Mouse (Mus musculus): ENCODE data around the gene Vegfa. TPM values are rescaled to one million over a fixed set of nuclear protein-coding genes. Genes with fewer than 3 reads are reported as not detected.

Gene Vegfa
- polyA plus RNA-seq (2014; fragmentation: Nextera tagmentation; extraction: Ambion mirVana): 5.2 and 6.5 TPM in 2 replicates

- ATAC-seq (replicated peaks; ENCODE audit: low FRiP score, low TSS enrichment, low read depth) (peak; percentile 80), DNase-seq (ENCODE audit: low spot score) (peak; percentile 99)
- Histone ChIP-seq H3K27me3 (replicated peaks; ENCODE audit: control insufficient read depth, insufficient read depth, low read length) (no peaks in the 10 kb centered on the region), H3K27ac (ENCODE audit: low read depth) (peak within 1 kb of the TSS; percentile 94), H3K9ac (ENCODE audit: low read length) (peak within 1 kb of the TSS; percentile 89), H3K4me3 (ENCODE audit: low read depth, low read length) (peak within 1 kb of the TSS; percentile 93), H3K36me3 (ENCODE audit: control insufficient read depth, insufficient read depth, low read length) (no peaks in the 10 kb centered on the region), H3K4me2 (ENCODE audit: low read length) (peak within 1 kb of the TSS; percentile 55), H3K9me3 (ENCODE audit: control insufficient read depth, low read length) (no peaks in the 10 kb centered on the region), H3K4me1 (replicated peaks; ENCODE audit: control insufficient read depth, insufficient read depth, low read length) (peaks cover 34% of the 10 kb centered on the region)
- under 1% methylated on average over 40 of the region's 40 CpGs for WGBS
These were observed at the start of gene Vegfa for GRCm38 (mm10) chr17:46032257-46032991. Vegfa (minus strand) TSS chr17:46032369.

GRCm38 (mm10) chr17:46081657-46082056 lies 49.5 kb upstream of the Vegfa start:
- H3K9ac ChIP-seq (ENCODE audit: low read length): no peak overlapping the region
- H3K4me2 ChIP-seq (ENCODE audit: low read length): no peak overlapping the region
- no peaks in the 10 kb centered on the region for H3K36me3 ChIP-seq (ENCODE audit: control insufficient read depth, insufficient read depth, low read length)
- ATAC-seq (replicated peaks; ENCODE audit: low FRiP score, low TSS enrichment, low read depth) (no peak), DNase-seq (ENCODE audit: low spot score) (no peak)
- 52% methylated on average over 7 of the region's 7 CpGs for WGBS
- H3K27me3 ChIP-seq (replicated peaks; ENCODE audit: control insufficient read depth, insufficient read depth, low read length): no peaks in the 10 kb centered on the region
- no peak overlapping the region for H3K27ac ChIP-seq (ENCODE audit: low read depth)
- peaks cover 28% of the 10 kb centered on the region for H3K4me1 ChIP-seq (replicated peaks; ENCODE audit: control insufficient read depth, insufficient read depth, low read length)
- no peak overlapping the region for H3K4me3 ChIP-seq (ENCODE audit: low read depth, low read length)
- 0 out of 2 replicates have a peak, but pooled peaks cover 2% of the 10 kb centered on the region for H3K9me3 ChIP-seq (ENCODE audit: control insufficient read depth, low read length)

GRCm38 (mm10) chr17:46081042-46081441 lies 48.9 kb upstream of the Vegfa start:
- Histone ChIP-seq H3K9me3 (ENCODE audit: control insufficient read depth, low read length) (0 out of 2 replicates have a peak, but pooled peaks cover 2% of the 10 kb centered on the region), H3K4me3 (ENCODE audit: low read depth, low read length) (no peak overlapping the region), H3K4me1 (replicated peaks; ENCODE audit: control insufficient read depth, insufficient read depth, low read length) (peaks cover 22% of the 10 kb centered on the region), H3K36me3 (ENCODE audit: control insufficient read depth, insufficient read depth, low read length) (no peaks in the 10 kb centered on the region), H3K9ac (ENCODE audit: low read length) (no peak overlapping the region), H3K27me3 (replicated peaks; ENCODE audit: control insufficient read depth, insufficient read depth, low read length) (no peaks in the 10 kb centered on the region), H3K4me2 (ENCODE audit: low read length) (no peak overlapping the region), H3K27ac (ENCODE audit: low read depth) (no peak overlapping the region)
- ATAC-seq (replicated peaks; ENCODE audit: low FRiP score, low TSS enrichment, low read depth) (no peak), DNase-seq (ENCODE audit: low spot score) (no peak)
- 63% methylated on average over 5 of the region's 5 CpGs for WGBS

- ATAC-seq (replicated peaks; ENCODE audit: low FRiP score, low TSS enrichment, low read depth): no peak
- no peaks in the 10 kb centered on the region for H3K36me3 ChIP-seq (ENCODE audit: control insufficient read depth, insufficient read depth, low read length)
- H3K27me3 ChIP-seq (replicated peaks; ENCODE audit: control insufficient read depth, insufficient read depth, low read length): no peaks in the 10 kb centered on the region
- 77% methylated on average over 7 of the region's 7 CpGs for WGBS
- no peak for DNase-seq (ENCODE audit: low spot score)
- H3K9ac ChIP-seq (ENCODE audit: low read length): no peak overlapping the region
- H3K4me1 ChIP-seq (replicated peaks; ENCODE audit: control insufficient read depth, insufficient read depth, low read length): peaks cover 21% of the 10 kb centered on the region
- no peak overlapping the region for H3K4me3 ChIP-seq (ENCODE audit: low read depth, low read length)
- no peak overlapping the region for H3K27ac ChIP-seq (ENCODE audit: low read depth)
- no peak overlapping the region for H3K4me2 ChIP-seq (ENCODE audit: low read length)
- H3K9me3 ChIP-seq (ENCODE audit: control insufficient read depth, low read length): 0 out of 2 replicates have a peak, but pooled peaks cover 2% of the 10 kb centered on the region
These were observed 48.2 kb upstream of the Vegfa start for GRCm38 (mm10) chr17:46080388-46080787.

GRCm38 (mm10) chr17:46079037-46079436 lies 46.9 kb upstream of the Vegfa start:
- H3K9me3 ChIP-seq (ENCODE audit: control insufficient read depth, low read length): 0 out of 2 replicates have a peak, but pooled peaks cover 2% of the 10 kb centered on the region
- ATAC-seq (replicated peaks; ENCODE audit: low FRiP score, low TSS enrichment, low read depth) (no peak), DNase-seq (ENCODE audit: low spot score) (no peak)
- no peak overlapping the region for H3K4me2 ChIP-seq (ENCODE audit: low read length)
- WGBS: 78% methylated on average over 2 of the region's 2 CpGs
- H3K4me1 ChIP-seq (replicated peaks; ENCODE audit: control insufficient read depth, insufficient read depth, low read length): peaks cover 19% of the 10 kb centered on the region
- no peak overlapping the region for H3K4me3 ChIP-seq (ENCODE audit: low read depth, low read length)
- H3K27me3 ChIP-seq (replicated peaks; ENCODE audit: control insufficient read depth, insufficient read depth, low read length): no peaks in the 10 kb centered on the region
- H3K9ac ChIP-seq (ENCODE audit: low read length): no peak overlapping the region
- no peaks in the 10 kb centered on the region for H3K36me3 ChIP-seq (ENCODE audit: control insufficient read depth, insufficient read depth, low read length)
- H3K27ac ChIP-seq (ENCODE audit: low read depth): no peak overlapping the region

GRCm38 (mm10) chr17:46077921-46078534 lies 45.9 kb upstream of the Vegfa start:
- 89% methylated on average over 12 of the region's 12 CpGs for WGBS
- ATAC-seq (replicated peaks; ENCODE audit: low FRiP score, low TSS enrichment, low read depth): no peak
- Histone ChIP-seq H3K27me3 (replicated peaks; ENCODE audit: control insufficient read depth, insufficient read depth, low read length) (no peaks in the 10 kb centered on the region), H3K9me3 (ENCODE audit: control insufficient read depth, low read length) (0 out of 2 replicates have a peak, but pooled peaks cover 2% of the 10 kb centered on the region), H3K4me1 (replicated peaks; ENCODE audit: control insufficient read depth, insufficient read depth, low read length) (peaks cover 18% of the 10 kb centered on the region), H3K9ac (ENCODE audit: low read length) (no peak overlapping the region), H3K36me3 (ENCODE audit: control insufficient read depth, insufficient read depth, low read length) (no peaks in the 10 kb centered on the region), H3K4me3 (ENCODE audit: low read depth, low read length) (no peak overlapping the region), H3K27ac (ENCODE audit: low read depth) (no peak overlapping the region), H3K4me2 (ENCODE audit: low read length) (no peak overlapping the region)
- no peak for DNase-seq (ENCODE audit: low spot score)

GRCm38 (mm10) chr17:46076260-46076551 lies 44.0 kb upstream of the Vegfa start:
- DNase-seq (ENCODE audit: low spot score) (no peak), ATAC-seq (replicated peaks; ENCODE audit: low FRiP score, low TSS enrichment, low read depth) (no peak)
- H3K4me3 ChIP-seq (ENCODE audit: low read depth, low read length): no peak overlapping the region
- H3K27me3 ChIP-seq (replicated peaks; ENCODE audit: control insufficient read depth, insufficient read depth, low read length): no peaks in the 10 kb centered on the region
- WGBS: 61% methylated on average over 1 of the region's 1 CpGs
- 0 out of 2 replicates have a peak, but pooled peaks cover 2% of the 10 kb centered on the region for H3K9me3 ChIP-seq (ENCODE audit: control insufficient read depth, low read length)
- H3K4me1 ChIP-seq (replicated peaks; ENCODE audit: control insufficient read depth, insufficient read depth, low read length): peaks cover 18% of the 10 kb centered on the region
- no peaks in the 10 kb centered on the region for H3K36me3 ChIP-seq (ENCODE audit: control insufficient read depth, insufficient read depth, low read length)
- no peak overlapping the region for H3K27ac ChIP-seq (ENCODE audit: low read depth)
- no peak overlapping the region for H3K9ac ChIP-seq (ENCODE audit: low read length)
- no peak overlapping the region for H3K4me2 ChIP-seq (ENCODE audit: low read length)

GRCm38 (mm10) chr17:46075551-46076259 lies 43.5 kb upstream of the Vegfa start:
- H3K36me3 ChIP-seq (ENCODE audit: control insufficient read depth, insufficient read depth, low read length): no peaks in the 10 kb centered on the region
- DNase-seq (ENCODE audit: low spot score) (no peak), ATAC-seq (replicated peaks; ENCODE audit: low FRiP score, low TSS enrichment, low read depth) (no peak)
- peaks cover 18% of the 10 kb centered on the region for H3K4me1 ChIP-seq (replicated peaks; ENCODE audit: control insufficient read depth, insufficient read depth, low read length)
- H3K9me3 ChIP-seq (ENCODE audit: control insufficient read depth, low read length): 0 out of 2 replicates have a peak, but pooled peaks cover 2% of the 10 kb centered on the region
- no peak overlapping the region for H3K4me2 ChIP-seq (ENCODE audit: low read length)
- no peak overlapping the region for H3K9ac ChIP-seq (ENCODE audit: low read length)
- no peaks in the 10 kb centered on the region for H3K27me3 ChIP-seq (replicated peaks; ENCODE audit: control insufficient read depth, insufficient read depth, low read length)
- H3K27ac ChIP-seq (ENCODE audit: low read depth): no peak overlapping the region
- WGBS: 73% methylated on average over 5 of the region's 5 CpGs
- H3K4me3 ChIP-seq (ENCODE audit: low read depth, low read length): no peak overlapping the region
